Mouse (Mus musculus) spleen, adult 2 months (tissue): ENCODE measurements around the gene Limd1. TPM values are rescaled to one million over a fixed set of nuclear protein-coding genes. Genes with fewer than 3 reads are reported as not detected.

Experiments
- DNase-seq, 2 experiments: peaks; one replicate each; pipeline versions ENCODE4 v3.0.0 to v3.0.0-alpha.2; 2012 to 2021; ENCODE audit warnings: low spot score in 2 of 2, low read depth in 1 of 2
- H3K27ac ChIP-seq: fragments of 200-500 bp; 2 replicates; pipeline ENCODE4 v1.5.1; 2012; ENCODE audit warnings: low read length, inconsistent platforms; ENCODE audit not compliant: insufficient read depth
- H3K27me3 ChIP-seq: fragments of 200-500 bp; 2 replicates; pipeline ENCODE4 v1.6.1; 2012; ENCODE audit warnings: mild to moderate bottlenecking, moderate library complexity, low read length, inconsistent platforms; ENCODE audit not compliant: control insufficient read depth, insufficient read depth
- H3K36me3 ChIP-seq: fragments of 200-500 bp; 2 replicates; pipeline ENCODE4 v1.6.1; 2012; ENCODE audit warnings: mild to moderate bottlenecking, low read length, inconsistent platforms; ENCODE audit not compliant: control insufficient read depth, insufficient read depth
- H3K4me1 ChIP-seq: fragments of 200-500 bp; 2 replicates; pipeline ENCODE4 v1.6.1; 2011; ENCODE audit warnings: inconsistent platforms; ENCODE audit not compliant: control insufficient read depth, insufficient read depth, insufficient read length
- H3K4me3 ChIP-seq: fragments of 200-500 bp; 2 replicates; pipeline ENCODE4 v1.5.1; 2011; ENCODE audit warnings: mild to moderate bottlenecking, inconsistent platforms; ENCODE audit not compliant: insufficient read depth, insufficient read length; ENCODE audit errors: extremely low read depth
- CTCF ChIP-seq: fragments of 200-500 bp; IDR thresholded peaks from 2 replicates; pipeline ENCODE4 v1.5.1; 2011; ENCODE audit warnings: mild to moderate bottlenecking, inconsistent platforms; ENCODE audit not compliant: insufficient read depth, insufficient read length, insufficient replicate concordance; ENCODE audit errors: extremely low read depth
- POLR2A ChIP-seq: fragments of 200-500 bp; IDR thresholded peaks from 2 replicates; pipeline ENCODE4 v1.6.1; 2011; ENCODE audit warnings: low read depth, low read length, inconsistent platforms
- WGBS: fragments of 180-500 bp; shearing (Covaris S2); methylation state at CpG from one replicate; pipeline ENCODE4 v1.1.7; 2018; 5-methylcytosine and 5-hydroxymethylcytosine counted together
- polyA plus RNA-seq: library from polyadenylated mRNA; depleted of rRNA; stranded (reverse); fragments of >200 nt; gene quantifications from 2 replicates; pipeline ENCODE4 v1.2.3, GENCODE M21; 2012

Limd1 gene
- polyA plus RNA-seq, 1 experiment = 45.1 TPM

DNA sequence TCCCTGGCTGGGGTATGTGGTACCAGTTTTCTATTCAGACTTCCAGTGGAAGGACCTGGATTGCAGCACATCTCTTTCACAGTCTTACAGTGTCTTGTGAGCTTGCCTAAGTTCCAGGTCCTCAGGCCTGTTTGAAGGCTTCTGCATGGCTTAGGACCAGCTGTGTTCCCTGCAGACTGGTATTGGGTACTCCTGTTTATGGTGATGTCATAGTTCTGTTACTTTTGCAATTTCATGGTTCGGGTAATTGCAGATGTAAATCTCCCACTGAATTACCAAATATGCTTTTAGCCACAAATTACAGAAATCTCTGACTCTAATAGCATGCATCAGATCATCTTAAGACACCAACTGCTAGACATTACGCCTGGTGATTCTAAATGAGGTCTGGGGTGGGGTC lies 36.6 kb downstream of the Limd1 start:
- Histone ChIP-seq H3K36me3 (peaks cover 41% of the 10 kb centered on the region), H3K27ac (no peak overlapping the region), H3K4me3 (no peak overlapping the region), H3K27me3 (no peaks in the 10 kb centered on the region), H3K4me1 (peaks cover 5% of the 10 kb centered on the region; the same call in 1 of the 2 replicates)
- TF ChIP-seq POLR2A (no peak), CTCF (no peak)
- DNase-seq = no peak
- WGBS = 93% methylated on average over 2 of the region's 2 CpGs

DNA sequence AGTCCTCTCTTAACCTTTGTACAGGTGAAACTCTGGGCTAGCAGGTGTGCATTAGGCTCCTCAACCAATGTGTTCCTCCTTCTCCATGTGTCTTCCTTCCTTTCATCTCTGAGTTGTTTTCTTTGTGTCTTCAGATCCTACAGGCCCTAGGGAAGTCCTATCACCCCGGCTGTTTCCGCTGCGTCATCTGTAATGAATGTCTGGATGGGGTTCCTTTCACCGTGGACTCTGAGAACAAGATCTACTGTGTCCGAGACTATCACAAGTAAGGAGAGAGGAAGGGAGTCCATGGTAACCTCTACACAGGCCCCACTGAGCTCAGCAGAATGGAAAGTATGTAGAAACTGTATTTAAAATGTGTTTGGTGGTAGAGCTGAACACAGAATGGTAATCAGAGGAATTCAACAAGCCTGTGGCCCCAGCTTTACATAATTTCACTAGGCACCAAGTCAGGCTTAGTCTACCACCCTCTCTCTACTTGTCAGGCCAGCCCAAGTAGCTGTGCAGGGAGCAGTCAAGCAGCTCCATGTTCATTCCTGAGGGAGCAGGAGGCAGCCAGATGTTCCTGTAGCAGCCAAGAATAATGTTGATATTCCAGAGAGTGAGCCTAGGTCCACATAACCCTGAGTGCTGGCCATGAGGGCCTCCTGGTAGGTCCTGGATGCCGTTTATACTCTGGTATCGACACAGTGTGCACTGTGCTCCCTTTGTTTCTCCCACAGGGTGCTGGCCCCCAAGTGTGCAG lies 38.3 kb downstream of the Limd1 start:
- DNase-seq = no peak
- H3K27ac ChIP-seq = no peak overlapping the region
- H3K27me3 ChIP-seq = no peaks in the 10 kb centered on the region
- 95% methylated on average over 7 of the region's 7 CpGs for WGBS
- H3K4me3 ChIP-seq = no peak overlapping the region
- peaks cover 3% of the 10 kb centered on the region; the same call in 1 of the 2 replicates for H3K4me1 ChIP-seq
- TF ChIP-seq POLR2A = no peak
- no peak for TF ChIP-seq CTCF
- peaks cover 38% of the 10 kb centered on the region for H3K36me3 ChIP-seq

- Histone ChIP-seq H3K27ac (peak overlapping the region; percentile 75), H3K36me3 (peaks cover 32% of the 10 kb centered on the region), H3K27me3 (no peaks in the 10 kb centered on the region), H3K4me3 (no peak overlapping the region), H3K4me1 (peaks cover 3% of the 10 kb centered on the region; the same call in 1 of the 2 replicates)
- WGBS = 18% methylated on average over 13 of the region's 13 CpGs
- peak in 1 of 2 experiments; percentile 65 for DNase-seq
- TF ChIP-seq CTCF (no peak), POLR2A (no peak)
Measured at GRCm38 (mm10) chr9:123518969-123519894, 40.7 kb downstream of the Limd1 start.

DNA sequence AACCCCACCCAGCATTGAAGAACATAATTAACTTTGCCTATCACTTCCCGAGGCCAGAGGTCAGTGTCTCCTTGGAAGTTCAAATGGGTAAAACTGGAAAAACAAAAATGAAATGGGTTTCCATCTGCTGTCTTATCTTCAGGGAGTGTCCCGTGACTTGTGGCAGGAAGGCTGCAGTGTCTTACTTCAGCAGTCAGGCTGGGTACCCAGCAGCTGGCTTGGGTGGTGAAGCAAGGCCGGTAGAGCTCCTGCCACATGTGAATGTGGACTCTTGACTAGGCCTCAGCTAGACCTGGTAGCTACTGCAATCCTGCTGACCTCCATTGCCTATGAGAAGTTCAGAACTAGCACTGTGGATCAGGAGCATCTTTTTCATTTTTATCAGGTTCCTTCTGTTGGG lies 42.2 kb downstream of the Limd1 start:
- Histone ChIP-seq H3K27me3 (no peaks in the 10 kb centered on the region), H3K4me1 (peaks cover 3% of the 10 kb centered on the region; the same call in 1 of the 2 replicates), H3K27ac (peak overlapping the region; percentile 38; the same call in 1 of the 2 replicates), H3K36me3 (peaks cover 29% of the 10 kb centered on the region), H3K4me3 (no peak overlapping the region)
- WGBS = 69% methylated on average over 3 of the region's 3 CpGs
- TF ChIP-seq CTCF = no peak
- no peak for TF ChIP-seq POLR2A
- no peak for DNase-seq

DNA sequence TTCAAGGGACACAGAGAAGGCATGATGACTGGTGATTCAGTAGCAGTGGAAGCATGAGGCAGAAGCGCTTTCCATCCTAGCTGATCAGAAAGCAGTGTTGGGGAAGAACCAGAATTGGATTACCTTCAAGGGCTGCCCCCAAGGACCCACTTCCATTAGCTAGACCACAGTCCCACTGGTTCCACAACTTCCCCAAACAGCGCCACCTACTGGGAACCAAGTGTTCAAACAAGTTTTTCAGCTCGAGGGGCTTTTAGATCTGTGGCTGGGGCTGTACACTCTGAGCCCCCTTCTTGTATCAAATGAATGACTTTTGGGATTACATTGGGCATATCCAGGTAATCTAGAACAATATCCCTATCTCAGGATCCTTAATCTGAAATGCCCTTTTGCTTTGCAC lies 45.2 kb downstream of the Limd1 start:
- 42% methylated on average over 3 of the region's 3 CpGs for WGBS

GRCm38 (mm10) chr9:123525095-123525494 lies 46.6 kb downstream of the Limd1 start:
- Histone ChIP-seq H3K36me3 (peaks cover 5% of the 10 kb centered on the region), H3K27me3 (no peaks in the 10 kb centered on the region), H3K4me1 (peaks cover 3% of the 10 kb centered on the region), H3K4me3 (no peak overlapping the region), H3K27ac (no peak overlapping the region)
- TF ChIP-seq CTCF (peak; percentile 38; the same call in 1 of the 2 replicates), POLR2A (no peak)
- DNase-seq = peak; percentile 64 to 72
- WGBS = 3% methylated on average over 1 of the region's 1 CpGs

More for the DNA sequence above, 45.2 kb downstream of the Limd1 start:
- Histone ChIP-seq H3K4me1 (peaks cover 3% of the 10 kb centered on the region; the same call in 1 of the 2 replicates), H3K36me3 (peaks cover 10% of the 10 kb centered on the region), H3K27ac (no peak overlapping the region), H3K27me3 (no peaks in the 10 kb centered on the region), H3K4me3 (no peak overlapping the region)
- DNase-seq = peak in 1 of 2 experiments; percentile 48
- TF ChIP-seq CTCF (peak; percentile 40; the same call in 1 of the 2 replicates), POLR2A (no peak)
